Mouse (Mus musculus) kidney, postnatal 0 days (tissue): ENCODE measurements at regions not wholly inside any gene's neighbourhood (a gene's known extent, or its start where the extent isn't known, plus 50 kb on each side); places are given as distances from the start of the nearest gene placed in this dataset.

Source experiments
- ATAC-seq: fragments of 200-750 bp; cut with Nextera tagmentation; replicated peaks from 2 replicates; pipeline ENCODE4 v1.8.0; 2017; ENCODE audit warnings: low read depth, moderate number of reproducible peaks, moderate TSS enrichment, moderate library complexity; ENCODE audit not compliant: low FRiP score
- DNase-seq: peaks from one replicate; pipeline ENCODE4 v3.0.0-alpha.2; 2016; ENCODE audit warnings: low spot score
- H3K27ac ChIP-seq: fragments of 300-500 bp; sonication (generic); 2 replicates; pipeline ENCODE4 v1.5.1; 2014; ENCODE audit warnings: mild to moderate bottlenecking
- H3K27me3 ChIP-seq: fragments of 300-500 bp; sonication (generic); 2 replicates; pipeline ENCODE4 v1.6.1; 2014; ENCODE audit warnings: low read length, mixed read lengths; ENCODE audit not compliant: insufficient read depth
- H3K36me3 ChIP-seq: fragments of 300-500 bp; sonication (generic); 2 replicates; pipeline ENCODE4 v1.6.1; 2014; ENCODE audit warnings: low read length, mixed read lengths; ENCODE audit not compliant: insufficient read depth
- H3K4me1 ChIP-seq: fragments of 300-500 bp; sonication (generic); replicated peaks from 2 replicates; pipeline ENCODE4 v1.6.1; 2014; ENCODE audit warnings: antibody characterized with exemption, low read length, mixed read lengths; ENCODE audit not compliant: insufficient read depth
- H3K4me2 ChIP-seq: fragments of 300-500 bp; sonication (generic); 2 replicates; pipeline ENCODE4 v1.6.1; 2014; ENCODE audit warnings: mild to moderate bottlenecking, low read length, moderate library complexity, mixed read lengths
- H3K4me3 ChIP-seq: fragments of 300-500 bp; sonication (generic); replicated peaks from 2 replicates; pipeline ENCODE4 v1.5.1; 2014; ENCODE audit warnings: low read depth, low read length
- H3K9ac ChIP-seq: fragments of 300-500 bp; sonication (generic); 2 replicates; pipeline ENCODE4 v1.6.1; 2014; ENCODE audit warnings: low read depth, low read length
- H3K9me3 ChIP-seq: fragments of 300-500 bp; sonication (generic); replicated peaks from 2 replicates; pipeline ENCODE4 v1.6.1; 2016; ENCODE audit warnings: low read length, inconsistent platforms, mixed read lengths
- CTCF ChIP-seq: IDR thresholded peaks from 2 replicates; pipeline ENCODE4 v1.5.1; 2016; ENCODE audit warnings: antibody characterized with exemption, low read depth, mild to moderate bottlenecking, moderate library complexity
- WGBS: fragments of 180-500 bp; shearing (Covaris S2); extraction: QIAGEN DNeasy Blood & Tissue Kit; methylation state at CpG from one replicate; pipeline ENCODE4 v1.1.7; 2014; 5-methylcytosine and 5-hydroxymethylcytosine counted together

- H3K9me3 ChIP-seq = peaks cover 3% of the 10 kb centered on the region; the same call in 1 of the 2 replicates
- TF ChIP-seq CTCF = no peak
- no peaks in the 10 kb centered on the region for H3K4me1 ChIP-seq
- no peaks in the 10 kb centered on the region for H3K27me3 ChIP-seq
- H3K27ac ChIP-seq = no peak overlapping the region
- H3K4me2 ChIP-seq = no peak overlapping the region
- no peak overlapping the region for H3K4me3 ChIP-seq
- ATAC-seq (no peak), DNase-seq (no peak)
- H3K9ac ChIP-seq = no peak overlapping the region
- WGBS = 84% methylated on average over 22 of the region's 22 CpGs
- H3K36me3 ChIP-seq = no peaks in the 10 kb centered on the region
Measured at GRCm38 (mm10) chr2:169094011-169094754, 138.8 kb upstream of the Zfp64 start.

- TF ChIP-seq CTCF = peak; percentile 23; the same call in 1 of the 2 replicates
- Histone ChIP-seq H3K4me2 (no peak overlapping the region), H3K4me1 (no peaks in the 10 kb centered on the region; the same call in 1 of the 2 replicates), H3K4me3 (no peak overlapping the region), H3K27ac (no peak overlapping the region), H3K27me3 (no peaks in the 10 kb centered on the region), H3K36me3 (no peaks in the 10 kb centered on the region), H3K9ac (no peak overlapping the region), H3K9me3 (peaks cover 3% of the 10 kb centered on the region; the same call in 1 of the 2 replicates)
- DNase-seq (no peak), ATAC-seq (no peak)
- 80% methylated on average over 3 of the region's 3 CpGs for WGBS
Measured at GRCm38 (mm10) chr2:169090256-169090655, 134.9 kb upstream of the Zfp64 start.

- Histone ChIP-seq H3K27ac (no peak overlapping the region), H3K36me3 (no peaks in the 10 kb centered on the region), H3K4me2 (no peak overlapping the region), H3K4me3 (no peak overlapping the region), H3K9ac (no peak overlapping the region), H3K4me1 (no peaks in the 10 kb centered on the region; the same call in 1 of the 2 replicates), H3K27me3 (no peaks in the 10 kb centered on the region), H3K9me3 (no peaks in the 10 kb centered on the region; the same call in none of the 2 replicates)
- ATAC-seq = no peak
- no peak for TF ChIP-seq CTCF
- 70% methylated on average over 16 of the region's 16 CpGs for WGBS
- no peak for DNase-seq
Measured at GRCm38 (mm10) chr2:169088870-169089484, 133.6 kb upstream of the Zfp64 start.

GRCm38 (mm10) chr2:169088301-169088700, 132.9 kb upstream of the Zfp64 start:
- Histone ChIP-seq H3K27me3 (no peaks in the 10 kb centered on the region), H3K4me3 (no peak overlapping the region), H3K9me3 (no peaks in the 10 kb centered on the region; the same call in none of the 2 replicates), H3K9ac (no peak overlapping the region), H3K36me3 (no peaks in the 10 kb centered on the region), H3K4me2 (no peak overlapping the region), H3K4me1 (no peaks in the 10 kb centered on the region; the same call in 1 of the 2 replicates), H3K27ac (no peak overlapping the region)
- TF ChIP-seq CTCF = peak; percentile 28; the same call in 1 of the 2 replicates
- no peak for ATAC-seq
- DNase-seq = no peak
- 81% methylated on average over 10 of the region's 10 CpGs for WGBS

- no peak for TF ChIP-seq CTCF
- DNase-seq = no peak
Measured at GRCm38 (mm10) chr2:169071267-169071666, 115.9 kb upstream of the Zfp64 start.

GRCm38 (mm10) chr2:169065166-169065698, 109.8 kb upstream of the Zfp64 start:
- Histone ChIP-seq H3K4me2 (no peak overlapping the region), H3K4me3 (no peak overlapping the region), H3K27me3 (no peaks in the 10 kb centered on the region), H3K36me3 (no peaks in the 10 kb centered on the region), H3K27ac (no peak overlapping the region), H3K9ac (no peak overlapping the region), H3K4me1 (0 out of 2 replicates have a peak, but pooled peaks cover 4% of the 10 kb centered on the region), H3K9me3 (no peaks in the 10 kb centered on the region)
- DNase-seq = no peak
- WGBS = 93% methylated on average over 16 of the region's 16 CpGs
- TF ChIP-seq CTCF = no peak
- ATAC-seq = no peak

More at GRCm38 (mm10) chr2:169071267-169071666, 115.9 kb upstream of the Zfp64 start:
- H3K27ac ChIP-seq = no peak overlapping the region
- no peak overlapping the region for H3K4me3 ChIP-seq
- H3K4me1 ChIP-seq = no peaks in the 10 kb centered on the region
- H3K27me3 ChIP-seq = no peaks in the 10 kb centered on the region
- no peak for ATAC-seq
- no peaks in the 10 kb centered on the region for H3K9me3 ChIP-seq
- H3K9ac ChIP-seq = no peak overlapping the region
- no peaks in the 10 kb centered on the region for H3K36me3 ChIP-seq
- H3K4me2 ChIP-seq = no peak overlapping the region
